Mouse (Mus musculus): ENCODE data around the gene Col10a1. TPM values are rescaled to one million over a fixed set of nuclear protein-coding genes. Genes with fewer than 3 reads are reported as not detected.
"Not testable (repeated sequence)": the region's sequence is repeated elsewhere in the genome, so short reads cannot be mapped to it uniquely, and the experiment has no call there.

Gene Col10a1
- not detected for total RNA-seq (2022)

- DNase-seq = no peak
Observed at GRCm38 (mm10) chr10:34389681-34390080, at the start of gene Col10a1. TSS of gene Col10a1 (plus strand) at chr10:34389981.

DNA sequence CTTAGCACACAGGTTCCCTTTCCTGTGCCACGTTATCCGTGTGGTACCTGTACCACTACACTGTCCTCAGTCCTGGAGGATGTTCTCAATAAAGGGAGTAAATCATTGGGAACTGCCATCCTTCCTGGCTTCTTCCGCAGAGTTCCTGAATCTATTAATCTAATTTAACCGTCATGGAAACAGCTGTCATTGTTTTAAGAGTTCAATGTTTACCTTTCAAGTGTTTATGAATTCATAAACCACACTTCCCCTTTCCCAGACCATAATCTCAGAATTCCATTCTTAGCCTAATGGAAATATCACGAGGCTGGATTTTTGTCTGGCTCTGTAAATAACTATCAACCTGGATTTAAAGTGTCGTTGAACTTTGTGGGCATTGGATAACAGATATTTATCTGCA is 48.8 kb upstream of the Col10a1 start:
- no peak for DNase-seq

DNA sequence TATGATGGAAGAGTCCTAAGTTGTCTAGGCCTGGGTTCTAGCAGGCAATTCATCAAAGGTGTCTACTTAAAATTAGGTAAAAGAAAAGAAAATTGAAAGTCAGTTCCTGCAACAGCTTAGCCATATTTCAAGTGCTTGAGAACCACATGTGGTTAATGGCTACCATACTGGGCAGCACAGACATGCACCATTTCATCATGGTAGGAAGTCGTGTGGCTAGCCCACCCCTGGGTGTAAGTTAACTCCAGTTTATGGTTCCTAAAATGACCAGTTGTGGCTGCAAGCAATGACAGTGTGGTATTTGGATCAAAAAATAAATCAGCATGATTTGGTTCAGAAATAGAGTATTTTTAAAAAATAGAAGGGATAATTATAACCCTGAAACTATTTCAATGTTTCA is 47.9 kb upstream of the Col10a1 start:
- DNase-seq = no peak

DNA sequence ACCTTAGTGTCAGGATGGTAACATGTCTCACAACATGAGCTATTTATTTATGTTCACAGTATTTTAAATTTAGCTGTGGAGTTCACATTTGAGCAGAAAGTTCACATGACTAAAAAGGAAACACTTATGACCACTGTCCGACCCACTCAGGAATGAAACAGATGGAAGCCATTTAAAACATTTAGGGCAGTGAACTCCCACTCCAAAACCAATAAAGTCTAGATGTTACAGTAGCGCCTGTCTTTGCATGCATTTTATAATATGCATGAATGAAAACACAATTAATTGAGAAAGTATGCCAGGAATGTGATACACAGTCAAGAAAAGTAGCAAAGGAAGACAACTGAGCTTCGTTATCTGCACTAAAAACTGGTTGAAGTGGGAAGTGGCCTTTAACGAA is 37.6 kb upstream of the Col10a1 start:
- no peak for DNase-seq

GRCm38 (mm10) chr10:34358263-34358662 is 31.5 kb upstream of the Col10a1 start:
- DNase-seq = no peak

GRCm38 (mm10) chr10:34363756-34364155 is 26.0 kb upstream of the Col10a1 start:
- DNase-seq = no peak

DNA sequence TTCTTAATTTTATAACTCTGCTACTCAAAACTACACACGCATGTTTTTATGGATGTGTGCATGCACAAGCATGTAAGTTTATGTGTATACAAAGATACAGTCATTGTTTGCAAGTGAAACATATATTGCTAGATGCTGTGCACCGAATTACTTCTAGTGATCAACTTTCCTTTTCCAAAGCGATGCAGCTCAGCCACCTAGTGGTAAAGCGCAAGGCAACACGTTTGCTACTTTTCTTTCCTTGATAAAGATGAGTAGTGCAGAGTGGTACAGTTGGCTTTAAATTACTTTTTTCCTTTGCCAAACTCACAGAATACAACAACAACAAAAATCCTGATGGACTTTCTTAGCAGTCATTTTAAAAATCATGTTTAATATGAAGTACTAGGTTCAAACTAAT is 21.6 kb upstream of the Col10a1 start:
- DNase-seq = no peak

DNA sequence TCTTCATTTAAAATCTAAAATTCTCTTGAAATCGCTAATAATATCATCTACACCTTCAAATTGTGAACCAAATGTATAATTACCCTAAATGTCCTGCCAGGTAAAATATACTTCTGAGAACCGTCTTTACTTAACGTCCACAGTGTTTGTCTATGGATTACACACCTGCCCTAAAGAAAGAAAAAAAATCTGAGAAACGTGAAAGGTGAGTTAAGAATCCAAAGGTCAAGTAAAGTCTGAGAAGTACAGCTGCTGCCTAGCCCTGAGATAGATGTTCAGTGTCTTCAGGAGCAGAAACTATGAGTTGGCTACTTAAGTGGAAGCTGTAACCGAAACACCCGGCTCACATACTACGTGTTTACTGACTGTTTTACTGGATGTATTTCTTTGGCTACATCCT is 16.4 kb upstream of the Col10a1 start:
- DNase-seq = no peak

DNA sequence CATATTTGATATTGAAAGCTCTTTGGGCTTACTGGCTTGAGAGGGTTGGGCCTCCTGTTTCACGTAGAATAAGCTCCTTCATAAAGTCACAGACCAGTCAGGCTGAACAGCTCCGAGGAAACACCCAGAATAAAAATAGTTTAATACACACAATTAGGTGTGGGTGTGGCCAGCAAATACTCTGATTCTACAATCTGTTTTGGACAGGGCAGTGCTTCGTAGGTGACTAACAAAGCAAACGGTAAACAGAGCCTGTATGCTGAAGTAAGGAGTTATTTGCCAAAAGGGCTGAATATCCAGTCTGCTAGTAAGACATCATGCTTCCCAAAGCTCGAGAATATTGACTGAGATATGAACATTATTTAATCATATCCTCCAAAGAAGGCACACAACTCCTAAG is 4.1 kb upstream of the Col10a1 start:
- DNase-seq = no peak

- no peak for DNase-seq
Observed at GRCm38 (mm10) chr10:34396959-34397358, 7.2 kb downstream of the Col10a1 start.

GRCm38 (mm10) chr10:34399267-34399666 is 9.5 kb downstream of the Col10a1 start:
- DNase-seq = no peak

- DNase-seq = peak; percentile 90
Observed at GRCm38 (mm10) chr10:34418204-34418756, 28.5 kb downstream of the Col10a1 start, which contains the start of gene Nt5dc1. TSS of gene Nt5dc1 (minus strand) at chr10:34418552.

- not testable (repeated sequence) for DNase-seq
Observed at GRCm38 (mm10) chr10:34418794-34419193, 29.0 kb downstream of the Col10a1 start.

- no peak for DNase-seq
Observed at GRCm38 (mm10) chr10:34431783-34432182, 42.0 kb downstream of the Col10a1 start.

DNA sequence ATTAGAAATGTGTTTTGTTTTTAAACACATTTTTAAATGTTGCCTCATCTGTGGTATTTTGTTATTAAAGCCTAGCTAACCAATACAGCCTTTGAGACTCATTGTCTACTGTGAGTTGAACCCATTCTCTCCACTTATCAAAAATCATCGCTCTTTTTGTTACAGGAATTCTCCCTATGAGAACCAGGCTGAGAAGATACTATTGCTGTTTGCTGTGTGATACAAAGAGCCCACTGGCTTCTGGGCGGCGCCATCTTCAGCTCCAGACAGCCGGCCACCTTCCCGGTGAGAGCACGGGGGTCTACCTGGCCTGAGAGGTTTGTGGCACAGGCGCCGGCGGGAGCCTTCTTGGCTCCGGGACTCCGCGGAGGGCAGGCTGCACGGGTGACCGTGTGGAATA is 44.4 kb downstream of the Col10a1 start:
- not testable (repeated sequence) for DNase-seq

Other genes with a start within 250 kb of the Col10a1 start
- gene Dse, start 182.3 kb upstream of the Col10a1 start, total RNA-seq (2022) = 10 to 100 TPM; 11.0 to 15.5 (median 11.8) TPM
- gene Tspyl1, start 107.8 kb upstream of the Col10a1 start, total RNA-seq (2022) = 10 to 100 TPM; 65.5 to 80.9 (median 76.2) TPM
- 10 to 100 TPM; 20.5 to 34.6 (median 26.4) TPM for gene Tspyl4, start 92.5 kb upstream of the Col10a1 start, total RNA-seq (2022)
- gene Nt5dc1, start 28.6 kb downstream of the Col10a1 start, total RNA-seq (2022) = 10 to 100 TPM; 19.2 to 27.8 (median 22.3) TPM
- 10 to 100 TPM in 3 of 4 experiments, 1 to 10 TPM in 1; 8.7 to 18.4 (median 13.8) TPM for gene Frk, start 93.4 kb downstream of the Col10a1 start, total RNA-seq (2022)

Data from adrenal gland, adult 8-10 months (tissue).